Mouse (Mus musculus) monocyte, adult 5-6 weeks (primary cell): ENCODE data around the gene Mycbp2. TPM values are rescaled to one million over a fixed set of nuclear protein-coding genes. Genes with fewer than 3 reads are reported as not detected.

Source experiments
- ATAC-seq: fragments of 153-309, 156-312 bp; replicated peaks from 2 replicates; pipeline ENCODE4 v1.8.0; 2017; ENCODE audit warnings: mild to moderate bottlenecking; ENCODE audit not compliant: low TSS enrichment, insufficient number of reproducible peaks, severe bottlenecking, poor library complexity, low FRiP score
- total RNA-seq: library from RNA; stranded (forward); fragments of 200-1000, 200-491, 200-594 nt; gene quantifications from 3 replicates; pipeline ENCODE4 v1.2.3, GENCODE M21; 2017

Gene Mycbp2
- 67.0 to 106 TPM (median 73.5 TPM) in 3 replicates for total RNA-seq

DNA sequence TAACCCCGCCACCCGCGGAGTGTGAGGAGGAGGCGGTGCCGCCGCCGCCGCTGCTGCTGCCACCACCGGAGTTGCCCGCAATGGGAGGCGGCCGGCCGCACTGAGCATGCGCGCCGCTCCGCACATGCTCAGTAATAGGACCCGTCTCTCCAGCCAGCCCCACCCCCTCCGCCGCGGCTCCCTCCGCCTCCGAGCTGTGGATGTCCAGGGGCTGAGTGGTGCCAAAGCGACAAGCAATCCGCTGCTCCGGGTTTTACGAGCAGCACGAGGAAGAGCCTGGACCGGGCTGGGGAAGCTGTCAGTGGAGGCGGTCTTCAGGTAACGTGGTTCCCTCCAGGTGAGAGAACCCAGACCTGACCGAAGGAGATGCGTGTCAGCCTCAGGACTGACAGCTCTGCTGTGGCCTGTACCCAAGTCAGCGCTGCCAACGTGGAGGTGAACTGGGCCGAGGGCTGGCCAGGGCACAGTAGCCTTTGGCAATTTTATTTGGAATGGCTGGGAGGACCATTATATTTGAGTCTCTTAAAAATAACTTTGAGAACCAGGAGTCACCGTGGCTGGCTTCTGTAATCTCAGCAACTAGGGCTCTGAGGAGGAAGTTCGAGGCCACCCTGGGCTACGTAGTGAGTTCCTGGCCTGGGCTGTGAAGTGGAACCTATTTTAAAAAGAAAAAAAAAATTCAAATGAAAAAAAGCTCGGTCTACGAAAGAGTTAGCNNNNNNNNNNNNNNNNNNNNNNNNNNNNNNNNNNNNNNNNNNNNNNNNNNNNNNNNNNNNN is at the start of gene Mycbp2:
Mycbp2 (minus strand) TSS at position 86 of the 777 bp plus-strand sequence.
- peak; percentile 87 for ATAC-seq

DNA sequence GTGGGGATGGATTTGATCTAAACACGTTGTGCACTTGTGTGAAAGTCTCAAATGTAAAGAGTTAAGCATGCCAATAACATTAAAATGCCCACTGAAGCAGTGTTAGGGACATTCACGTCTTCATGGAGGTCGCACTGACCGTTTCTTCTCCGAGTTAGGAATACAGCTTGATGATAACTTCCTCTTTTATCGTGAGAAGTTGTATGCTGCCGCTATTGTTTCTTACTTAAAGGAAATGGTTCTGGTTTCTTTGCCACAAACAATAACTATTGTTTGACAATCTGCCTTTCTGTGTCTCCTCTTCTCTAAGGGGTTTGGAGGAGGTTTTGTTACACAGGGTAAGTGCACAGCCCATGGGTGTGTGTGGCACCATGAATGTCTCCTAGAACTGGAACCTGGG is 45.8 kb upstream of the Mycbp2 start:
- ATAC-seq = no peak

DNA sequence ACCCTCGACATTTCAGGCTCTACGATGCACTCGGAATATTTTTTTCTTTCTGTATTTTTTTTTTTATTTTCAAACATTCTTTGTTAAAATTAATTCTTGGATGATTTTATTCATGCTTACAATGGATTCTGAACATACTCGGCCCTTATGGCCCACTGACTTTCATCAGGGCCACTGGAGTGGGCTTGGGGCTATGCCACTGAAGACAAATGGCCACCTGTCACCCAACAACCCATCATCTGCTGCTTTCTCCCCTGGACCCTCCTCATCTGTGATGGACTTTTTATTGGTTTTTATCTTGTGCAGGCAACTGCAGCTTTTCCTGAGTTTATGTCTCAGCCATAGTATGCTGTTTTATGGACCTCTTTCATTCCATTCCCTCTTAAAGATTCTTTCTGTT is 40.8 kb upstream of the Mycbp2 start:
- ATAC-seq = no peak

DNA sequence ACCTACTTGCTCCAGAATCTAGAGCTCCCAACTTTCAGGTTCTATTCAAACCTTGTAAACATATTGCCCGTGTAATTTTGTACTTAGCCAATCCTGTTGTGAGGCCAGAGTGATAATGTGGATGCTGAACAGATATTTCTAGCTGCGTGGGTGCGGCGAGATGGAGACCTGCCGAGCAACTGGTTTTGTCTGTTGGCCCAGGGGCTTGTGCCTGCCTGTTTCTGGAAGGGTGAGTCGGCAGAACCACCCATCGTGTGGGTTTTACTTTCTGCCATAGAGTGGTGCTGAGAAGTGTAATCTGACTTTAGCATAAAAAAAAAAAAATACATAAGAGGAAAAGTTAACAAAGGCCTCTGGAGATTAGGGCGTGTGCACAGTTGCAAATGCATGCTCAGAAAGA is 40.3 kb upstream of the Mycbp2 start:
- ATAC-seq = no peak

DNA sequence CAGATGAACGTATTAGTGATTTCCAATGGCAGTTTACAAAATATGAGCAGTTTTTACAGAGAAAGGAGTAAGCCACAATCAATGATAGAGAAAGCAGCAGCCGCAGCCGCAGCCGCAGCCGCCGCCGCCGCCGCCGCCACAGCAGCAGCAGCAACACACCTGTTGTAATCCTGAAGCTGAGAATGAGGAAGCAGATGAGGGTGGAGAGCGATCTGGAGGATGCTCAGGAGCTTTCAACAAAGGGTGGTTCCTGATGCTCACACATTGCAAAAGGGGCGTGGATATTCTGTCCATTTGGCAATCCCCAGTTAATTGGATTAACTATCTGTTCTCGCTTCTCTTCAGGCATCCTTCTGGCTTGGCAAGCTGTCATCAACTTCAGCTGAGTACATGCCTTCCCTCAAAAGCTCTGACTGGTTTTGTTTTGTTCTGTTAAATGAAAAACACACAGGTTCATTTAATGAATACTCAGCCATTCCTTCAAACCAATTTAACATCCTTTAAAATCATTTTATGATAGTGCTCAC is 38.5 kb upstream of the Mycbp2 start:
- ATAC-seq = no peak

DNA sequence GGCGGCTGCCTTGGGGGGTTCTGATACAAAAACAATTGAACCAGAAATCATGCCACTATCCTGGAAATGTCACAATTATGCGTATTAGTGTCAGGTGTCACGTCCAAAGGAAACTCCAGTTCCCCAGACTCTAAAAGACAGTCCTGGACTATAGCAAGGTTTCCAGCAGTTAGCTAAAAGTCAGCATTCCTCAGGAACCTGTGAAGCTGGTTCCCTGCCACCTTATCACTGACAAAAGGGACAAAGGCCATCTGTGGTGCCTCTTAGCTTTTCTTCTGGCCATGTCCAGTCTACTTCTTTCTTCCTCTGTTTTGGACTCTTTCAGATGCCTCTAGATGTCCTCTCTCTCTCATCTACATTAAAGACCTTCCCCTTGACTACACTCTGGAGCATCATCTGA is 32.1 kb upstream of the Mycbp2 start:
- ATAC-seq = no peak

DNA sequence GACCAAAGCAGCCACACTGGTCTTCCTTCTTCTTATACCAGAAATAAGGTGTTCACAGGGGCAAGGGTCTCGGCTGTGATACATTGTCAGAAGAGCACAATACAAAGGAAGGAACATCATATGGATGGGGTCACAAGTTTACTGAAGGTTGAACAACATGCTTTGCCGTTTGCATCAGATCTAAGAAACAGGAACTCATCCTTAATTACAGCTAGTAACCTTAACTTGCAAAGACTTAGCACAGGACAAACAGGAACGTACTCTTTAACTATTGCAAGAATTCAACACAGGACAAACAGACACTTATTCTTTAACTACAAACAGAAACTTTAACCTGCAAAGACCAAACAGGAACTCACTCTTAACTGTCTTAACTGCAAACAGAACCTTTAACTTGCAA is 30.2 kb upstream of the Mycbp2 start:
- peak; percentile 84 for ATAC-seq

DNA sequence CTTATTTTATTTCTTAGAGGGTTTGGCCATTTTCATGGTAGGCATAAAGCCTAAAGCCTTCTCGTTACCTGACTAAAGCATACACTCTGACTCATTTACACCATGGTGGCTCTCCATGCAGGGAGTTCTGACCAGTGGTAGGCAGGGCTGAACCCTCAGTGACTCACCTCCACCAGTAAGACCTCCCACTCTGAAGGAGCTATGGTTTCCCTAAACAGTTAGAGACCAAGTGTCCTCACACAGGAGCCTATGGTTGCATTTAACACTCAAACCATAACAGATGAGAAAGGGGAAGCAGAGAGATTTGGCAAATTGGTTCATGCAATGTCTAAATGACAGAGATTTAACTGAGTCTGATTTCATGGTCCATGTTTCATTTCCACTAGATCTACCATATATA is 28.9 kb upstream of the Mycbp2 start:
- ATAC-seq = no peak

DNA sequence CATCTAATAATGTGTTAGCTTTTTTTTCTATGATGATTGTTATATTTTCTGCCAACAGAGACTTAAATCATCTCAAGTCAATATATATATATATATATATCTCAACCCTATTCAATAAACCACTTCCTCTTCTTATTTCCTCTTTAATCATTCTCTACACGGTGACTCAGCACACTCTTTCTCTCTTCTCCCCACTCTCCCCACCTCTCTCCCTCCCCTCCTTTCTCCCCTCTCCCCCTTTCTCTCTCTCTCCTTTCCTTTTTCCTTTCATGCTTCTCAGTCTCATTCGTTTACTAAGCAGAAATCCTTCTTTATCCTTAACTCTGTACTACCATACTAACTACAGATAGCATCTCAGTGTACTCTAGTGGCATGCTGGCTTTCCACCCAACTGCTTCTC is 16.6 kb upstream of the Mycbp2 start:
- peak; percentile 71 for ATAC-seq

DNA sequence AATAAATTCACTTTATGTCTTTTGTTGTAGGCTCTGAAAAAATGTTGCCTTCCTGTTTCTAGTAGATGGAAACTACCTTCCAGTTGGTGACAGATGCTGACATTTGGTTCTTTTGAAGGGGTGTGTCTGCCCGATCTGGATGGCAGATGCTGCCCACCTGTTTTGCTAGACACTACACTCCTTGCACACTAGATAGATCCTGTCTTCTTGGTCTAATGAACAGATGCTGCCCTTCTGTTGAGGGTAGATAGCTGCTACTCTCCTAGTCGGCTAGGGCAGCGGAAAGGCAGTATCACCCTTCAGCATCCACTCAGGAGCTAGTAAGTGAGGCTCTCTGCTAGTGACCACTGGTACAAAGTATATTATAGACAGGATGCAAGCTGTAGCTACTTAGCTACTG is 9.5 kb upstream of the Mycbp2 start:
- no peak for ATAC-seq

DNA sequence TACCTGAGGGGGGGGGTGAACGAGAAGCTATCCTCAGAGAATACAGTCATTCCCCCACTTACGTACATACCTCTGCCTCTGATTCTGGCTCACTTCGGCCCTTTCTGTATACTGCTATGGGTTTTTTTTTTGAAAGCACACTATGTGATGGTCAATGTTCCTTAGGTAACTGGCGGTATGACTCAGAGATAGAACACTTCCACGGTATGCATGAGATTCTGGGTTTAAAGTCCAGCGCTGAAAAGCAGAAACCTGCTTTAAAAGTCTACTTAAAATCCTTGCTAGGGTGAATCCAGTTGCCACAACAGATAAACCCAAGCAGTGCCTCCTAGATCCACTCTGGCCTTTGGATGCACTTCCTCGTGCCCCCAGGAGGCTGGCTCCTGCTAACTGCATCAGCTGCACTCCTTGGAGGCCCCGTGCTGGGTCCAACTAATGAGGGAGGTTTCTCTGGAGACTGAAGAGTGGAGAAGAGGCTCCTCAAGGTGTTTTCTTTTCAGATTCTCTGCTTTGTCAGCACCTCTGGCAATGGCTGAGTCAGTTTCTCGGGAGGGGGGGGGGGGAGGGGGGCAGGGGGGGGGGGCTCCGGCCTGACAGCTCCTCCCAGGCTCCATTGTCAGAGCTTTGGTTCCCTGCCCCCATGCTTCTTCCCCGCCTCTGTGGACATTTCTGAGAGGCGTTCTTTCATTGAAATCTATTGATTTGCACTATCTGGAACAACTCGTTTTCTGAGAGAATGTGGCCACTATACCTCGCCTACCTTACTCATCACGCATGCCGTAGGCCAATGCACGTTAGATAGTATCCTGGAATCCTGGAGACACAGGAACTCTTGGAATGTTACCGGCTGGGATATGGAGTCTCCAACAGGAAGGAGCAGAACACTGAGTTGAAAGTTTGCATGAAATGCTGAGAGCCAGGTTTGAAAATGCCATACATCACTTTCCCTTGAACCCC is 8.1 kb upstream of the Mycbp2 start:
- ATAC-seq = no peak

DNA sequence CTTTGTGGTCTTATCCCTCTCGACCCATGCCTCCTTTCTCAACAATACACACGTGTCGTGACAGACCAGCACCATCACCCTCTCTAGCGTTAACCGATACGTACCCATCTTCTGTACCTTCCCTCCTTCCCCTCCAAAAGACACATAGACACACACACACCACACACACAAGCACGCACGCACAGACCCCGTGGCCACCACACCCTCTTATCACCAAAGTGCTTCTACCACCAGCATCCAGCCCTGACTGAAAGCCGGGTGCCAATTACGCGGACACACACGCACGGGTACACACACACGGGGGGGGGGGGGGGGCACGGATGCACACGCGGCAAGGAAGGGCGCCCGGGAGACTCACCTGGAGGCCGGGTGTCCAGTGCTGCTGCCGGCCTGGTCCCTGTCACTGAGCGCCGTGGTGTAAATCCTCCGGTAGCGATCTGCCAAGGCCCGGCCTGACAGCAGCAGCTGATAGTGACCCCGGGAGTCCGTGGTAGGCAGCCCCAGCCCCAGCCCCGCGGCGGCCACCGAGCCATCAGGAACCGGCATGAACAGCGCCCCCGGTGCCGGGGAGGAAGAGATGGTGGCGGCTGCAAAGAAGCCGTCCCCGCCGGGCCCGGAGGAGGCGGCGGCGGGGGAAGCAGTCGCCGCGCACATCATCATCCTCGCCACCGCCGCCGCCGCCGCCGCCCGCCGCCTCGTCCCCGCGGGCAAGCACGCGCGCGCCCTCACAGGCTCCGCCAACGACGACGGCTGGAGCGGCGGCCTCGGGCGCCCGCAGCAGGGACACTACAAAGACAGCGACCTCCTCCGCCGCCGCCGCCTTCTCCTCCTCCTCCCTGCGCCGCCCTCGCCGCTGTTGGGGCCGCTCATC is 521 bp downstream of the Mycbp2 start:
- 0 out of 2 replicates have a peak, but pooled peaks have one; percentile 19 for ATAC-seq

DNA sequence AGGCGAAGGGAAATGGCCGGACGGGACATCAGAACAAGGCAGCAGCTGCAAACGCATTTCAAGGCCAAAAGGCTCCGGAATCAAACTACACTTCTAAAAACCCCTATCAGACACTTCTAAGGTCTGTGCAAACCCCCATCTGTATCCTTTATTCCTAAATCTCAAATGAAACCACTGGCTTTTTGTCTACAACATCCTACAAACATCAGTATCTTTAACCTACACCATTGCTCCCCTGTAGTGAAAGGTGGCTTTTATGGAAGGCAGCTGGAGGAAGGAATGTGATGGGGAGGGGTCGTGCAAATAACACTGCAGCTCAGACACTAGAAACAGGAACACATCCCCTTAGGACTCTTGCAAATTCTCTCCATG is 1.1 kb downstream of the Mycbp2 start:
- no peak for ATAC-seq

DNA sequence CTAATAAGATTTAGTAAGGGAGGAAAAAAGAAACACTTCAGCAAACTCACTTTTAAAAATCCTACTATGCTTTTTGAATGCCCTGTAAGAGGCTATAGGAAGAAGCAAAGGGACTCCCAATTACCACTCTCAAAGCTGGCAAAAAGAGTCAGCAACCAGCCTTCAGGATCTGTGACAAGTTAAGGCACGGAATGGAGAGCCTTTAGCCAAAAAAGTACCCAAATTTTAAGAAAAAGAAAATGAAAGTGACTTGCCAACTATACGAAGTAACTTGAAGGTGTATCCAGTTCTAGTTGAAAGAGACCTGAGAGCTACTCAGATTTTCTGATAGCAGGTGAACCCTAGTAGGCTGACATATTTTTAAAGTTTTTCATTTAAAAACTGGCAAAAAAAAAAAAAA is 1.6 kb downstream of the Mycbp2 start:
- no peak for ATAC-seq

DNA sequence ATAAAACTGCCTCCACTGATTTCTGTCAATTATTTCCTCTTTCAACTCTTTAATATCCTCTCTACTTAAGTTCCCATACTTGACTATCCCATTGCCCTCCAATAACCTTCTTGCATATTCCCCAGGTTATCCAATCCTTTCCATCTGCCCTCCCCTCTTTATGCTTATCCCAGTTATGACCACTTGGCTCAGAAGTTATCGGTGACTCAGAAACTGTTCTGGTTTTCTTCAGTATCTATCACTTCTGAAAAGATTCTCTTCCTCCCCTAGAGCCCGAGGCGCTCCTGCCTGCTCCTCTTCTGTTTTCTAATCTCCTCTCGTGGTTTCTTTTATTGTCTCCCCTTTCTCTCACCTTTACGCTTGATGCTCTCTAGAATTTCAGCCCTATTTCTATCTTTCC is 2.8 kb downstream of the Mycbp2 start:
- no peak for ATAC-seq

DNA sequence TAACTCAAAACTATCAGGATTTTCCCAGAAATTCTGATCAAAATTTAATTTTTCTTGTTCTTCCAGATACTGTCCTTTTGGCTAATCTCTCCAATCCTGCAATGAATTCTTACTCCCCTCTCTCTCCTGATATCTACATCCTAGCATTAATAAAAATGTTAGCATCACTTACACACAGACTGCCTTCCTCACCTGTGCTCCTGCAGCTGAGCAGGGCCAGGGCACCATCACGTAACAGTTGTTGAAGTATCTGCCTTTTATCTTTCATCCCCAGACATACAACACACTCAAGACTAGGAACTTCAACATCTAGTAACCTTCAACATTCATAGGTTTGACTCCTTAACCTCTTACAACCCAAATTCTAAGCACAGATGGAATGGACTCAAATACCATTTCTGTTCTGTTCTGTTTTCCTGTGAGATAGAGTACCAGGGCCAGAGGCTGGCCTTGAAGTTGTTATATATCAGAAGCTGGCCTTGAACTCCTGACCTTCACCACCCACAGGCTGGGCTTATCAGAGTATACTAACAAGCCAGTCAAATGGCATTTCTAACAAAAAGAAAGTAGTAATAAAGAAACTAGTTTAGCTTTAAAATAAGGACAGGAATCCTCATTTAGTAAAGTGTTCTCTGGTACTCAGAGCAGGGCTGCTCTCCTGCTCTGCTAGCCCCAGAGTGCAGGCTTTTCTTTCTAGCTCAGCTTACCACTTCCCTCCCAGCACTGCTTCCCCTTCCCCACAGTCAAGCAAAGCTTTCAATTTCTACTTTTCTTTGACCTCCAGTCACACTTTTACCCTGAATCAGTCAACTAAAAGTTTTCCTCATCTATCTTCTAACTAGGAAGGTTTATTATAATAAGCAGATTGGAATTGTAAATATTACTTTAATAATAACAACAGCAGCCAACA is 5.0 kb downstream of the Mycbp2 start:
- no peak for ATAC-seq

DNA sequence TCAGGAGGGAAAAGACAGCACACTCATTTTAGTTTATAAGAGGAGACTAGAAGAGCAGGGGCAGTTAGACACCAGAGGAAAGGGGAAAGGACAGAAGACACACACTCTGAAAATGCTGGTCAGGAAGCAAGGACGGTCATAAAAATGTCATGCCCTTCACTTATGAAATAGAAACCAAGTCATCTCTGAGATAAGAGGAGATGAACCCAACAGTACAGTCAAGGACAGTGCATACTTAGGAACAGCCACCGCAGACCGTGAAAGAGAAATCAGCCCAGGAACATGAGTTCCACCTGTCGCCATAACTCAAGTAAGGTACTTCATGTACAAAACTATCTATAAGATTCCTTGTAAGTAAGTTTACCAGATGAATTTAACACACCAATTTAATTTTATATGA is 33.7 kb downstream of the Mycbp2 start:
- no peak for ATAC-seq

DNA sequence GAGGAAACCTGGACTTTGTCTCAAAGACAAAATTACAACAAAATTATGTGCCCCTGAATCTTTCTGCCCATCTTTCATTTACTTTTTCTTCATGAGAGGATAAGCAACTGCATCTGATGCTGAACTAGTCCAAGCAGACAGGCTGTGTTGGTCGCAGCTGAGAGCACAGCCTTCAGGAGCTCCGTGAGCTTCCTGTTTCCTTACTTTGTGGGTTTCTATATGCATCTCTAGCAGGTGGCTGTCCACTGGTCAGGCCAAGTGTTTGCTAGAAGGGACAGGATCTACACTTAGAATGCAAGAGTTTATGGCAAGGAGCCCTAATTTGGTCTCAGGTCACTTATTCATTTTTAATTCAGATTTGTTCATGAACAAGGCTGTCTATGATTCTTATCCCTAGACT is 50.4 kb downstream of the Mycbp2 start:
- ATAC-seq = no peak
